Mouse (Mus musculus) midbrain, embryonic 10.5 days (tissue): Measurements from ENCODE around the gene Dennd1a. TPM values are rescaled to one million over a fixed set of nuclear protein-coding genes. Genes with fewer than 3 reads are reported as not detected.
"Not testable (repeated sequence)": the region's sequence is repeated elsewhere in the genome, so short reads cannot be mapped to it uniquely, and the experiment has no call there.

Experiments used
- DNase-seq: peaks from one replicate; pipeline ENCODE4 v3.0.0-alpha.2; 2017; ENCODE audit warnings: low spot score
- H3K27ac ChIP-seq: fragments of 300-500 bp; sonication (generic); replicated peaks from 2 replicates; pipeline ENCODE4 v1.5.1; 2016; ENCODE audit warnings: mild to moderate bottlenecking
- H3K27me3 ChIP-seq: fragments of 300-500 bp; sonication (generic); 2 replicates; pipeline ENCODE4 v1.6.1; 2016; ENCODE audit warnings: low read depth, mild to moderate bottlenecking; ENCODE audit not compliant: poor library complexity, severe bottlenecking
- H3K36me3 ChIP-seq: fragments of 300-500 bp; sonication (generic); 2 replicates; pipeline ENCODE4 v1.6.1; 2016; ENCODE audit warnings: mild to moderate bottlenecking, moderate library complexity
- H3K4me1 ChIP-seq: fragments of 300-500 bp; sonication (generic); 2 replicates; pipeline ENCODE4 v1.6.1; 2016
- H3K4me3 ChIP-seq: fragments of 300-500 bp; sonication (generic); 2 replicates; pipeline ENCODE4 v1.5.1; 2016; ENCODE audit warnings: mild to moderate bottlenecking, moderate library complexity
- H3K9me3 ChIP-seq: fragments of 300-500 bp; sonication (generic); replicated peaks from 2 replicates; pipeline ENCODE4 v1.6.1; 2016; ENCODE audit warnings: mild to moderate bottlenecking
- WGBS: fragments of 180-500 bp; shearing (Covaris S2); methylation state at CpG from one replicate; pipeline ENCODE4 v1.1.7; 2016; 5-methylcytosine and 5-hydroxymethylcytosine counted together
- polyA plus RNA-seq: library from polyadenylated mRNA; unstranded; fragments of >200 nt; fragmentation: Nextera tagmentation; extraction: Ambion mirVana; gene quantifications from 2 replicates; pipeline ENCODE4 v1.2.1, GENCODE M21; 2016

Gene Dennd1a
- polyA plus RNA-seq, 1 experiment from 2014 or later, result 10.1 TPM

- peak overlapping the region; percentile 65; the same call in 1 of the 2 replicates for H3K27ac ChIP-seq
- H3K9me3 ChIP-seq, result no peaks in the 10 kb centered on the region
- no peak for DNase-seq
These were observed 323.8 kb downstream of the Dennd1a start for GRCm38 (mm10) chr2:37963362-37963761.

GRCm38 (mm10) chr2:37948424-37948823 lies 338.8 kb downstream of the Dennd1a start:
- no peak overlapping the region for H3K4me3 ChIP-seq
- DNase-seq, result no peak
- H3K27ac ChIP-seq, result no peak overlapping the region
- WGBS, result 21% methylated on average over 2 of the region's 2 CpGs
- H3K27me3 ChIP-seq, result no peaks in the 10 kb centered on the region; the same call in 1 of the 2 replicates
- no peaks in the 10 kb centered on the region for H3K9me3 ChIP-seq
- peaks cover 6% of the 10 kb centered on the region; the same call in 1 of the 2 replicates for H3K4me1 ChIP-seq
- no peaks in the 10 kb centered on the region for H3K36me3 ChIP-seq

More at GRCm38 (mm10) chr2:37963362-37963761, 323.8 kb downstream of the Dennd1a start:
- Histone ChIP-seq H3K4me3 (no peak overlapping the region), H3K36me3 (no peaks in the 10 kb centered on the region; the same call in 1 of the 2 replicates), H3K27me3 (peaks cover 12% of the 10 kb centered on the region; the same call in 1 of the 2 replicates), H3K4me1 (peaks cover 11% of the 10 kb centered on the region)
- 17% methylated on average over 4 of the region's 4 CpGs for WGBS

- Histone ChIP-seq H3K27me3 (peaks cover 12% of the 10 kb centered on the region; the same call in 1 of the 2 replicates), H3K27ac (no peak overlapping the region)
- no peak for DNase-seq
These were observed 341.4 kb downstream of the Dennd1a start for GRCm38 (mm10) chr2:37945598-37946336.

GRCm38 (mm10) chr2:37942906-37943305 lies 344.3 kb downstream of the Dennd1a start:
- Histone ChIP-seq H3K4me3 (no peak overlapping the region), H3K27ac (no peak overlapping the region), H3K36me3 (no peaks in the 10 kb centered on the region), H3K9me3 (no peaks in the 10 kb centered on the region), H3K27me3 (peaks cover 17% of the 10 kb centered on the region), H3K4me1 (peaks cover 26% of the 10 kb centered on the region)
- DNase-seq, result no peak
- WGBS, result 90% methylated on average over 2 of the region's 2 CpGs

More at GRCm38 (mm10) chr2:37945598-37946336, 341.4 kb downstream of the Dennd1a start:
- no peak overlapping the region for H3K4me3 ChIP-seq
- no peaks in the 10 kb centered on the region for H3K36me3 ChIP-seq
- WGBS, result 80% methylated on average over 9 of the region's 9 CpGs
- no peaks in the 10 kb centered on the region for H3K9me3 ChIP-seq
- H3K4me1 ChIP-seq, result peaks cover 6% of the 10 kb centered on the region; the same call in 1 of the 2 replicates

GRCm38 (mm10) chr2:37941741-37942140 lies 345.4 kb downstream of the Dennd1a start:
- no peaks in the 10 kb centered on the region for H3K9me3 ChIP-seq
- H3K27ac ChIP-seq, result no peak overlapping the region
- DNase-seq, result no peak
- no peaks in the 10 kb centered on the region for H3K36me3 ChIP-seq
- peaks cover 26% of the 10 kb centered on the region for H3K4me1 ChIP-seq
- H3K4me3 ChIP-seq, result no peak overlapping the region
- H3K27me3 ChIP-seq, result peaks cover 17% of the 10 kb centered on the region

- no peak overlapping the region for H3K4me3 ChIP-seq
- 92% methylated on average over 4 of the region's 4 CpGs for WGBS
- peaks cover 6% of the 10 kb centered on the region; the same call in 1 of the 2 replicates for H3K36me3 ChIP-seq
- no peaks in the 10 kb centered on the region for H3K9me3 ChIP-seq
- H3K4me1 ChIP-seq, result peaks cover 26% of the 10 kb centered on the region
- no peak for DNase-seq
- H3K27ac ChIP-seq, result no peak overlapping the region
- peaks cover 23% of the 10 kb centered on the region for H3K27me3 ChIP-seq
These were observed 346.3 kb downstream of the Dennd1a start for GRCm38 (mm10) chr2:37940845-37941361.

- Histone ChIP-seq H3K27ac (no peak overlapping the region; the same call in 1 of the 2 replicates), H3K36me3 (peaks cover 10% of the 10 kb centered on the region; the same call in 1 of the 2 replicates), H3K4me3 (no peak overlapping the region), H3K9me3 (no peaks in the 10 kb centered on the region), H3K4me1 (peaks cover 19% of the 10 kb centered on the region), H3K27me3 (peaks cover 32% of the 10 kb centered on the region)
- DNase-seq, result no peak
- WGBS, result 26% methylated on average over 1 of the region's 1 CpGs
These were observed 347.2 kb downstream of the Dennd1a start for GRCm38 (mm10) chr2:37939997-37940396.

GRCm38 (mm10) chr2:37936922-37937321 lies 350.3 kb downstream of the Dennd1a start:
- not testable (repeated sequence) for H3K9me3 ChIP-seq, DNase-seq, H3K27ac ChIP-seq, H3K4me3 ChIP-seq, H3K36me3 ChIP-seq
- WGBS, result 70% methylated on average over 4 of the region's 4 CpGs
- peaks cover 27% of the 10 kb centered on the region for H3K4me1 ChIP-seq
- peaks cover 51% of the 10 kb centered on the region for H3K27me3 ChIP-seq

- H3K27ac ChIP-seq, result no peak overlapping the region
- H3K4me1 ChIP-seq, result peaks cover 25% of the 10 kb centered on the region
- DNase-seq, result no peak
- H3K36me3 ChIP-seq, result peaks cover 10% of the 10 kb centered on the region; the same call in 1 of the 2 replicates
- 87% methylated on average over 1 of the region's 1 CpGs for WGBS
- H3K9me3 ChIP-seq, result no peaks in the 10 kb centered on the region
- peaks cover 84% of the 10 kb centered on the region for H3K27me3 ChIP-seq
- no peak overlapping the region for H3K4me3 ChIP-seq
These were observed 354.9 kb downstream of the Dennd1a start for GRCm38 (mm10) chr2:37932240-37932639.

- 46% methylated on average over 5 of the region's 5 CpGs for WGBS
- Histone ChIP-seq H3K4me1 (peaks cover 25% of the 10 kb centered on the region), H3K27ac (peak overlapping the region; percentile 65), H3K27me3 (peaks cover 90% of the 10 kb centered on the region), H3K36me3 (peaks cover 7% of the 10 kb centered on the region; the same call in 1 of the 2 replicates), H3K9me3 (no peaks in the 10 kb centered on the region), H3K4me3 (no peak overlapping the region)
- peak; percentile 68 for DNase-seq
These were observed 355.9 kb downstream of the Dennd1a start for GRCm38 (mm10) chr2:37931018-37931930.

- Histone ChIP-seq H3K4me3 (no peak overlapping the region), H3K4me1 (peaks cover 13% of the 10 kb centered on the region), H3K27ac (no peak overlapping the region), H3K9me3 (no peaks in the 10 kb centered on the region), H3K36me3 (no peaks in the 10 kb centered on the region), H3K27me3 (peaks cover 81% of the 10 kb centered on the region)
- WGBS, result 75% methylated on average over 5 of the region's 5 CpGs
- no peak for DNase-seq
These were observed 361.1 kb downstream of the Dennd1a start for GRCm38 (mm10) chr2:37926133-37926503.

GRCm38 (mm10) chr2:37925413-37926132 lies 361.6 kb downstream of the Dennd1a start:
- 33% methylated on average over 6 of the region's 6 CpGs for WGBS
- Histone ChIP-seq H3K4me1 (peaks cover 8% of the 10 kb centered on the region), H3K27me3 (peaks cover 81% of the 10 kb centered on the region), H3K4me3 (no peak overlapping the region), H3K36me3 (no peaks in the 10 kb centered on the region), H3K27ac (no peak overlapping the region), H3K9me3 (no peaks in the 10 kb centered on the region)
- no peak for DNase-seq
